Mouse (Mus musculus): ENCODE measurements around the gene Frrs1.

GRCm38 (mm10) chr3:116906596-116906995 lies 47.3 kb downstream of the Frrs1 start:
- TF ChIP-seq CTCF (IDR thresholded peaks at IDR 0.05) = no peak
- TF ChIP-seq EP300 (IDR thresholded peaks at IDR 0.05; ENCODE audit: insufficient read depth, low read depth, low read length) = no peak
- TF ChIP-seq POLR2A (IDR thresholded peaks at IDR 0.05; ENCODE audit: insufficient read depth, low read depth, low read length) = no peak
